Mouse (Mus musculus) v-Abl transformed pro-B cells (cell line): ENCODE data around the gene Cnnm3.
"Not testable (repeated sequence)": the region's sequence is repeated elsewhere in the genome, so short reads cannot be mapped to it uniquely, and the experiment has no call there.

Experiments
- in situ Hi-C, 2 experiments: fragments of 400-800 bp; cut with MboI; formaldehyde crosslinking; loops; one replicate each; pipeline ENCODE4 v1.15.1; 2025; ENCODE audit not compliant: unreplicated experiment in 2 of 2

Gene Cnnm3

DNA sequence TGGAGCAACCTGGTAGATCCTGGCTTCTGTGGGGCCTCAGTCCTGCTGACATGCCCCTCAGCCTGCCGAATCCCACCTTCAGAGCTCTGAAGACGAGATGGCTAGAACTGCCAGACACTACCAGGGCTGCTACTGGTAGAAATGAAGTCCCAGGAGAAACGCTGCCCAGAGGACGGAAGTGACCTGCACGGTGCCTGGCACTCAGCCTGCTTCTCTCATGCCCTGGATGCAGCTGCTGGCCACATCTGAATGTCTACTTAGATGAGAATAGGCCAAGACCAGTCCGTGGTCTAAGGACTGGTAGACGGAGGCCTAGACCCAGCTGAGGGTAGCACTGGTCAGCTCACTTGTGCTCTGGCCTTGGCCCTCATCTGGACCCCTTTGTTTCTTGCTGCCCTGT, 19.3 kb downstream of the Cnnm3 start:
- in situ Hi-C loops = no loop called here

GRCm38 (mm10) chr1:36531461-36531860, 19.8 kb downstream of the Cnnm3 start:
- in situ Hi-C loops = no loop called here

DNA sequence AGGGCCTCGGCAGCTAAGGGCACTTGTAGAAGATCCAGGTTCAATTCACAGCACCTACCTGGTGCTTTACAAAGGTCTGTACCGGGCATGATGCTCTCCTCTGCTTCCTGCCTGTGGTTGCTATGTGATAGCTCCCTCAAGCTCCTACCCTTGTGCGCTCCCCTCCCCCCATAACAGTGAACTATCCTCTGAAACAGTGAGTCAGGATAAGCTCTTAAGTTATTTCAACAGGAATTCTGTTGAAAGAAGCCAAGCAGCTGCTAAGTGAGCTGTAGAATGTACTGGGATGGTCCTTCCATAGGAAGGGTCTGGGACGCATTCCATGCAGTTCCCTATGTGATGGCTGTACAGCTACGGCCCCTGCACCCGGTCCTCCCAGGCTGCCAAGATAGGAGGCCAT, 21.9 kb downstream of the Cnnm3 start:
- in situ Hi-C loops = no loop called here

DNA sequence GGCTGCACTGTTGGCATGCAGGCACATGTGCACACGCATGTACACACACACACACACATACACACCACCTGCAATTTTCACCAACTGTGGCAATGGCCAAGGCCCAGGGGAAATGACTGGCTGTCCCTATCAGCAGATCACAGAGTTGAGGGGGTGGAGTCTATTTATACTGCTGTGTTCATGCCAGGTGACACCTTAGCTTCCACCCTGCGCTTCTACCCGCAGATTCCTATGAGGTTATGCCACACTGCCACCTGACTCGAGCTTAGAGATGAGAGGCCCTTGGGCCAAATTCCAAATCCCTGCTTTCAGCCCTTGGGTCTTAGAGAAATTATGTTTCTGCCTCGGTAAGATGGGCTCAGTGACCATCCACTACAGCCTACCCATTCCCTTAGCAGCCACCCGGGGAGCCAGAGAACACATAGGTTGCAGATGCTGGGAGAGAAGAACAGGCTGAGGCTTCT, 23.0 kb downstream of the Cnnm3 start:
- in situ Hi-C loops = no loop called here

- in situ Hi-C loops = no loop called here
Measured at GRCm38 (mm10) chr1:36535477-36536396, 24.1 kb downstream of the Cnnm3 start.

GRCm38 (mm10) chr1:36536397-36536728, 24.7 kb downstream of the Cnnm3 start:
- in situ Hi-C loops = no loop called here

DNA sequence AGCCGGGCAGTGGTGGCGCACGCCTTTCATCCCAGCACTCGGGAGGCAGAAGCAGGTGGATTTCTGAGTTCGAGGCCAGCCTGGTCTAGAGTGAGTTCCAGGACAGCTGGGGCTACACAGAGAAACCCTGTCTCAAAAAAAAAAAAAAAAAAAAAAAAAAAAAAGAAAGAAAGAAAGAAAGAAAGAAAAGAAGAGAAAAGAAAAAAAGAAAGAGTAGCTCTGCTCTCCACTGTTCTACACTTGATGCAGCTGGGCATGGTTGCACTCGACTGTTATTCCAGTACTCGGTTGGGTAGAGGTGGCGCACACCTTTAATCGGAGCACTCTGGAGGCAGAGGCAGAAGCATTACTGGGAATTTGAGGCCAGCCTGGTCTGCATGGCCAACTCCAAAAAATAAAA, 25.1 kb downstream of the Cnnm3 start, which contains the start of gene Ankrd23:
Gene Ankrd23, minus strand, starts transcription at position 101 of the 400 bp plus-strand sequence.
- in situ Hi-C loops = not testable (repeated sequence)

DNA sequence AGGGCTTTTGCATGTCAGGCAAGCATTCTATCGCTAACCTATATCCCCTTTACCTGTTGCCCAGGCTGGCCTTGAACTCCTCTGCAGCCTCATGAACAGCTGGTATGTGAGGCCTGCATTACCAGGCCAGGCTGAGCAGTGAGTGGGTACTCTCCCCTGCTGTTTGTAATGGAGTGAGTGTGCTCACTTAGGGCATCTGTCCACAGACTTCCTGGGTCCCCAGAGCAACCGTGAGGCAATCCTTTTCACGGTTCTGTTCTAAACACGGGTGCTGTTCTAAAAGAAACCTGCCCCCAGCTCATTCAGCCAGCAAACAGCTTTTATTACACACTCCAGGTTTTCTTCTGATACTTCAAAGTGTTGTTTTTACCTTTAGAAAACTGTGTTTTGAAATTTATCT, 27.1 kb downstream of the Cnnm3 start:
- in situ Hi-C loops = no loop called here

GRCm38 (mm10) chr1:36539186-36539585, 27.5 kb downstream of the Cnnm3 start, which contains the start of gene Gm42417:
Gm42417 (minus strand) TSS chr1:36539429.
- in situ Hi-C loops = no loop called here

- in situ Hi-C loops = loop anchor here (10.0 kb wide), 1 partner anchor 145 kb away; the partner anchor contains the start of gene Fam178b (in 2 of the 2)
Measured at GRCm38 (mm10) chr1:36540132-36540531, 28.5 kb downstream of the Cnnm3 start.

- in situ Hi-C loops = loop anchor here (10.0 kb wide), 1 partner anchor 144 kb away; the partner anchor contains the start of gene Fam178b (in 2 of the 2)
Measured at GRCm38 (mm10) chr1:36540807-36541206, 29.1 kb downstream of the Cnnm3 start.

- in situ Hi-C loops = loop anchor here (10.0 kb wide), 1 partner anchor 143 kb away; the partner anchor contains the start of gene Fam178b (in 2 of the 2)
Measured at GRCm38 (mm10) chr1:36541844-36542243, 30.2 kb downstream of the Cnnm3 start.

DNA sequence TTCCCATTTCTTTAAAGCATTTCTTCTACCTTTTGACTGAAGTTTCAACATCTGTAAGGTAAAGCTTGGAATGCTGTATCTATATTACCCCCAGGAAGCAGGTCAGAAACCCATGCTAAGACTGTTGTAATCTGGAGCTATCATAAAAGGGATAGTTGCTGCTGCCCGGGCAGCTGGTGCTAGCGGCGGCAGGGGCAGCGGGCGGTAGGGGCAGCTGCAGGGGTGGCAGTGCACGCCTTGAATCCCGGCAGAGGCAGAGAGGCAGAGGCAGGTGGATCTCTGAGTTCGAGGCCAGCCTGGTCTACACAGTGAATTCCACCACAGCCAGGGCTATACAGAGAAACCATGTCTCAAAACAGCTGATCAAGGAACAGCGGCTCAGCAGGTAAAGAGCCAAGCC, 31.3 kb downstream of the Cnnm3 start:
- in situ Hi-C loops = loop anchor here (10.0 kb wide), 1 partner anchor 142 kb away; the partner anchor contains the start of gene Fam178b (in 2 of the 2)

DNA sequence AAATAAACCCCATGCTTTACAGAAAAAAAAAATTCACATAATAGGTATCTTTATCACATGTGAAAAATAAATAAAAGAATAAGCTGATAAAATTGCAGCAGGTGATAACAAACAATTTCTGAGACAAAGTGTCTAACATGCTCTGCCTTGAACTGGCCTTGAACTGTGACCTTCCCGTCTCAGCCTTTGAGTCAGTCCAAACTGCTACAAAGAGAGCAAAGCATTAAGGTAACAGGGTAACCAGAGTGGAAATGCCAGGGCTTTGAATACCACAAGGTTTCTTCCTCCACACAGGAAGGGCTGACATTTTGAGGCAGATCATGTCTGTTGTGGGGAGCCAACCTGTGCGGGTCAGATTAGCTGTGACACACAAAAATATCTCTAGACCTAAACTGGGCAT, 33.7 kb downstream of the Cnnm3 start:
- in situ Hi-C loops = loop anchor here (5.0 to 10.0 kb wide), 2 partner anchors 87 to 139 kb away; partner anchors contain the start of gene Fam178b (in 2 of the 2)

- in situ Hi-C loops = loop anchor here (5.0 to 10.0 kb wide), 2 partner anchors 86 to 139 kb away; partner anchors contain the start of gene Fam178b (in 2 of the 2)
Measured at GRCm38 (mm10) chr1:36545845-36546600, 34.4 kb downstream of the Cnnm3 start.

GRCm38 (mm10) chr1:36546888-36547471, 35.3 kb downstream of the Cnnm3 start, which contains the start of gene Ankrd39:
Ankrd39 (minus strand) TSS chr1:36547445.
- in situ Hi-C loops = loop anchor here (5.0 to 10.0 kb wide), 2 partner anchors 85 to 138 kb away; partner anchors contain the start of gene Fam178b (in 2 of the 2)

DNA sequence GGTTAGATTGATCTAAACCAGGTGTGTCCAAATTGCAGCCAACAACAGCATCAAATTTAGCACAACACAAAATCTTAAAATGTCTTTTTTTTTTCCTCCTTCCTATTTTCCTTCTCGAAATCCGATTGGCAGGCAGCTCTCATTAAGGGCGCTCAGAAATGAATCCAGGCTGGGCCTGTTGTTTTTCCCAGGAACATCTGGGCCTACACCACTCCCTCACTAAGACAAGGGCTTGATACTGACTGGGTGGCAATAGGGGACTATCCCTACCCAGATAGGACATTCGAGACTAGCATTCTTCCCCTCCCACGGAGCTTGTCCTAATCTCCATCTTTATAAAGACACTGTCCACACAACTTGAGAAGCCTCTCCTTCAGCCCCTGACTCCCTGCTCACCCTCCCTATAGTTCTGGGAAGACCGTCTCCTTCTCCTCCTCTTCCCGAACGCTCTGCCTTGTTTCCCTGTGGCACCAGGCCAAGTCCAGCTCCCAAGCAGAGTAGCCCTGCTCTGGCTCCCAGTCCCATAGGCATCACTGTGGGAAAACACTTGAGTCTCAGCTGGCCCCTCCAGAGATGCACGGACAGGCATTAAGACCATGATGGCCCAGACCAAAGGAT, 36.4 kb downstream of the Cnnm3 start:
- in situ Hi-C loops = loop anchor here (5.0 to 10.0 kb wide), 2 partner anchors 84 to 137 kb away; partner anchors contain the start of gene Fam178b (in 2 of the 2)

DNA sequence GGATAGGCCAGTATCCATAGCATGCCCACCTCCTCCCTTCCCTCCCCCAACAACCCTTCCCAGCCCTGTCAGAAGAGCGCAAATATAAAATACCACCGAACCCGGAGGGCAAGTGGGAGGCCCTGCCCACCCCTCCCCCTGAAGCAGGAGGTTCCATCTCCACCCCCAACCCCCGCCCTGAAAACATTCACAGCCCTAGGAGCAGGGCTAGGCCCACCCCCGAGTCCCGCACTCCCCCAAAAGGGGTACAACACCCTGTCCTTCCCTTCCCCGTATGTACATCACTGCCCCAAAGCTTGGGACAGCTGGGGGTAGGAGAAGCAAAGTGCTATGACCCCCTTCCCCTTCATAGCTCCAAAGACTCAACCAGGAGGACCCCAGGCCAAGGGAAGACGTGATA, 37.1 kb downstream of the Cnnm3 start:
- in situ Hi-C loops = loop anchor here (5.0 to 10.0 kb wide), 2 partner anchors 84 to 136 kb away; partner anchors contain the start of gene Fam178b (in 2 of the 2)

- in situ Hi-C loops = loop anchor here (5.0 to 10.0 kb wide), 2 partner anchors 83 to 135 kb away; partner anchors contain the start of gene Fam178b (in 2 of the 2)
Measured at GRCm38 (mm10) chr1:36549491-36549890, 37.8 kb downstream of the Cnnm3 start.
